ENCODE assay signal across 8 mouse cellular contexts in genomic region chr1:165075301-165076082, GRCm38 (mm10).
A peak's percentile ranks its signal among the peaks of the same experiment; 100 is the strongest.
DNase-seq lines count a peak whose midpoint lies in the region; ATAC-seq and TF ChIP-seq lines count a peak whose summit lies in the region.

No protein-coding gene starts in this region.

- no peaks in the 10 kb centered on the region for H3K36me3 ChIP-seq in neural tube, embryonic 11.5 days (ENCODE audit: control insufficient read depth, insufficient read depth, low read length)
- H3K36me3 ChIP-seq in embryonic facial prominence, embryonic 12.5 days, result no peaks in the 10 kb centered on the region
- H3K36me3 ChIP-seq in heart, adult 2 months (ENCODE audit: control insufficient read depth, insufficient read depth, low read length), result no peaks in the 10 kb centered on the region
- H3K36me3 ChIP-seq in midbrain, embryonic 16.5 days (ENCODE audit: control insufficient read depth, insufficient read depth, low read length), result no peaks in the 10 kb centered on the region

- no peaks in the 10 kb centered on the region for H3K79me2 ChIP-seq in heart, adult 2 months (replicated peaks; ENCODE audit: control insufficient read depth, insufficient read depth, low read length)

- TF ChIP-seq EP300 in heart, adult 2 months (IDR thresholded peaks at IDR 0.05; ENCODE audit: insufficient read depth, low read depth, low read length), result no peak

- WGBS in neural tube, embryonic 11.5 days, result 42% methylated on average over 5 of the region's 5 CpGs
- 45% methylated on average over 5 of the region's 5 CpGs for WGBS in embryonic facial prominence, embryonic 12.5 days
- 44% methylated on average over 5 of the region's 5 CpGs for WGBS in heart, adult 2 months
- whole genome bisulfite sequencing in midbrain, embryonic 16.5 days, result 21% methylated on average over 5 of the region's 5 CpGs

- intact Hi-C loops in heart, adult 2 months (cut with DNase I), result no loop called here

- H3K27me3 ChIP-seq in neural tube, embryonic 11.5 days (ENCODE audit: control insufficient read depth, insufficient read depth, low read length), result no peaks in the 10 kb centered on the region
- H3K27me3 ChIP-seq in embryonic facial prominence, embryonic 12.5 days, result no peaks in the 10 kb centered on the region
- no peaks in the 10 kb centered on the region for H3K27me3 ChIP-seq in heart, adult 2 months (ENCODE audit: control insufficient read depth, insufficient read depth, low read length)
- H3K27me3 ChIP-seq in midbrain, embryonic 16.5 days (ENCODE audit: control insufficient read depth, insufficient read depth, low read depth, low read length), result no peaks in the 10 kb centered on the region

- TF ChIP-seq POLR2A in heart, adult 2 months (IDR thresholded peaks at IDR 0.05; ENCODE audit: insufficient read depth, low read depth, low read length), result no peak

- H3K9ac ChIP-seq in neural tube, embryonic 11.5 days (ENCODE audit: low read length), result no peak overlapping the region; the same call in 1 of the 2 replicates
- H3K9ac ChIP-seq in embryonic facial prominence, embryonic 12.5 days, result no peak overlapping the region
- H3K9ac ChIP-seq in heart, adult 2 months (ENCODE audit: low read depth, low read length), result no peak overlapping the region
- no peak overlapping the region for H3K9ac ChIP-seq in midbrain, embryonic 16.5 days (ENCODE audit: low read depth, low read length)

- ATAC-seq in neural tube, embryonic 11.5 days (ENCODE audit: insufficient read depth, low FRiP score, low TSS enrichment), result peak; percentile 90
- peak; percentile 72 for ATAC-seq in embryonic facial prominence, embryonic 12.5 days (ENCODE audit: insufficient number of reproducible peaks, insufficient read depth, low FRiP score, low TSS enrichment)
- ATAC-seq in midbrain, embryonic 16.5 days, result peak; percentile 91

- H3K27ac ChIP-seq in neural tube, embryonic 11.5 days (ENCODE audit: low read depth, low read length), result peak overlapping the region; percentile 49; the same call in 1 of the 2 replicates
- H3K27ac ChIP-seq in embryonic facial prominence, embryonic 12.5 days, result no peak overlapping the region
- peak overlapping the region; percentile 10; the same call in 1 of the 2 replicates for H3K27ac ChIP-seq in heart, adult 2 months
- peak overlapping the region; percentile 90 for H3K27ac ChIP-seq in midbrain, embryonic 16.5 days (ENCODE audit: low read length)

- TF ChIP-seq CTCF in heart, adult 2 months (IDR thresholded peaks at IDR 0.05), result 0 out of 2 replicates have a peak, but pooled peaks have one; percentile 22

- peaks cover 9% of the 10 kb centered on the region; the same call in 1 of the 2 replicates for H3K4me1 ChIP-seq in neural tube, embryonic 11.5 days (ENCODE audit: control insufficient read depth, insufficient read depth, low read length)
- H3K4me1 ChIP-seq in embryonic facial prominence, embryonic 12.5 days, result peaks cover 8% of the 10 kb centered on the region; the same call in 1 of the 2 replicates
- H3K4me1 ChIP-seq in heart, adult 2 months (ENCODE audit: control insufficient read depth, insufficient read depth, low read length), result peaks cover 3% of the 10 kb centered on the region; the same call in 1 of the 2 replicates
- peaks cover 16% of the 10 kb centered on the region for H3K4me1 ChIP-seq in midbrain, embryonic 16.5 days (ENCODE audit: control insufficient read depth, insufficient read depth, low read length)

- no peak overlapping the region for H3K4me2 ChIP-seq in neural tube, embryonic 11.5 days (ENCODE audit: low read depth)
- no peak overlapping the region for H3K4me2 ChIP-seq in embryonic facial prominence, embryonic 12.5 days (replicated peaks)
- no peak overlapping the region for H3K4me2 ChIP-seq in midbrain, embryonic 16.5 days (ENCODE audit: low read length)

- H3K4me3 ChIP-seq in neural tube, embryonic 11.5 days (ENCODE audit: low read depth, low read length), result no peak overlapping the region
- no peak overlapping the region for H3K4me3 ChIP-seq in embryonic facial prominence, embryonic 12.5 days
- no peak overlapping the region for H3K4me3 ChIP-seq in heart, adult 2 months
- no peak overlapping the region for H3K4me3 ChIP-seq in midbrain, embryonic 16.5 days (ENCODE audit: low read depth, low read length)

- no peaks in the 10 kb centered on the region for H3K9me3 ChIP-seq in neural tube, embryonic 11.5 days (ENCODE audit: control insufficient read depth, low read length)
- H3K9me3 ChIP-seq in embryonic facial prominence, embryonic 12.5 days, result no peaks in the 10 kb centered on the region
- no peaks in the 10 kb centered on the region for H3K9me3 ChIP-seq in midbrain, embryonic 16.5 days (replicated peaks; ENCODE audit: control insufficient read depth, low read length, poor library complexity, severe bottlenecking)

- peak; percentile 64 for DNase-seq in neural tube, embryonic 11.5 days (ENCODE audit: low spot score)
- DNase-seq in neural tube, embryonic 10.5 days (ENCODE audit: extremely low spot score, low spot score), result no peak
- DNase-seq in heart, adult 2 months, result peak; percentile 39 to 63
- DNase-seq in layer of hippocampus, adult 18-20 months (ENCODE audit: low spot score in 2 of 2), result peak; percentile 91 to 97
- DNase-seq in spleen, adult 18-20 months, result no peak
- no peak for DNase-seq in urinary bladder, postnatal 4 days (ENCODE audit: low spot score in 2 of 2)

Comparison
In these comparisons a context has a peak if more than half of its experiments do, and no peak if none do; other contexts are left out.
1. DNase-seq: peak in neural tube, embryonic 11.5 days (single experiment), heart, adult 2 months (2 of 2) and layer of hippocampus, adult 18-20 months (2 of 2); none in neural tube, embryonic 10.5 days (single experiment), spleen, adult 18-20 months (0 of 2) and urinary bladder, postnatal 4 days (0 of 2).
2. Peak in every context shown above with its lines, with median percentiles within 50 percentile points of each other: ATAC-seq.